In genomic region chr13:51743855-51744254, GRCm38 (mm10) we compare ENCODE assay signal across 26 mouse cellular contexts. TPM values are rescaled to one million over a fixed set of nuclear protein-coding genes. Genes with fewer than 3 reads are reported as not detected.
DNase-seq lines count a peak whose midpoint lies in the region; ATAC-seq and TF ChIP-seq lines count a peak whose summit lies in the region.
"Had no signal": no experiment of that assay in that cellular context is flagged by ENCODE, and none has a peak within 500 bp of the region (broad histone marks: within the 10 kb centered on the region; RNA-seq: fewer than 3 reads in every experiment).

No protein-coding gene starts in this region.

- no peak for TF ChIP-seq EP300 in stomach, postnatal 0 days (optimal IDR thresholded peaks at IDR 0.05)

- H3K27me3 ChIP-seq in liver, embryonic 12.5 days (replicated peaks) = no peaks in the 10 kb centered on the region
- H3K27me3 ChIP-seq in stomach, postnatal 0 days (ENCODE audit: control insufficient read depth, insufficient read depth, low read length) = no peaks in the 10 kb centered on the region
- H3K27me3 ChIP-seq in cerebellum, adult 2 months (ENCODE audit: control insufficient read depth, insufficient read depth, low read length) = no peaks in the 10 kb centered on the region
- H3K27me3 ChIP-seq: CH12.LX; forebrain, embryonic 13.5 days; heart, embryonic 13.5 days; hindbrain, embryonic 12.5 days; hindbrain, embryonic 15.5 days; Patski had no signal

- intact Hi-C loops in heart, postnatal 14 days (cut with DNase I) = no loop called here

- H3K9me3 ChIP-seq in liver, embryonic 12.5 days (replicated peaks) = no peaks in the 10 kb centered on the region
- no peaks in the 10 kb centered on the region for H3K9me3 ChIP-seq in stomach, postnatal 0 days (ENCODE audit: control insufficient read depth, low read length)
- H3K9me3 ChIP-seq: forebrain, embryonic 10.5 days; forebrain, embryonic 13.5 days; G1E; heart, embryonic 10.5 days; heart, embryonic 13.5 days; hindbrain, embryonic 12.5 days; hindbrain, embryonic 15.5 days had no signal

- H3K4me3 ChIP-seq in liver, embryonic 12.5 days = no peak overlapping the region
- H3K4me3 ChIP-seq in stomach, postnatal 0 days (ENCODE audit: low read depth, low read length) = no peak overlapping the region
- H3K4me3 ChIP-seq in cerebellum, adult 2 months (replicated peaks; ENCODE audit: insufficient read depth, low read depth, low read length) = no peak overlapping the region
- H3K4me3 ChIP-seq: forebrain, embryonic 10.5 days; forebrain, embryonic 13.5 days; heart, adult 2 months; heart, embryonic 10.5 days; heart, embryonic 13.5 days; hindbrain, embryonic 12.5 days; hindbrain, embryonic 15.5 days had no signal

- whole genome bisulfite sequencing in liver, embryonic 12.5 days (ENCODE audit: insufficient replicate concordance) = 79% methylated on average over 3 of the region's 3 CpGs
- 56% methylated on average over 3 of the region's 3 CpGs for WGBS in stomach, postnatal 0 days
- WGBS in cerebellum, adult 2 months = 68% methylated on average over 3 of the region's 3 CpGs

- peak overlapping the region; percentile 62 for H3K27ac ChIP-seq in liver, embryonic 12.5 days
- H3K27ac ChIP-seq in stomach, postnatal 0 days (replicated peaks) = peak overlapping the region; percentile 14; the same call in 1 of the 2 replicates
- H3K27ac ChIP-seq in cerebellum, adult 2 months (ENCODE audit: insufficient read depth, low read length) = no peak overlapping the region
- H3K27ac ChIP-seq: forebrain, embryonic 10.5 days; forebrain, embryonic 13.5 days; heart, adult 2 months; heart, embryonic 10.5 days; heart, embryonic 13.5 days; hindbrain, embryonic 12.5 days; hindbrain, embryonic 15.5 days had no signal

- H3K4me2 ChIP-seq in liver, embryonic 12.5 days = no peak overlapping the region
- H3K4me2 ChIP-seq in stomach, postnatal 0 days (replicated peaks; ENCODE audit: low read depth) = no peak overlapping the region
- H3K4me2 ChIP-seq: forebrain, embryonic 13.5 days; heart, embryonic 13.5 days; hindbrain, embryonic 12.5 days; hindbrain, embryonic 15.5 days had no signal

- no peak overlapping the region for H3K9ac ChIP-seq in liver, embryonic 12.5 days
- H3K9ac ChIP-seq in stomach, postnatal 0 days (ENCODE audit: low read length) = no peak overlapping the region
- H3K9ac ChIP-seq: forebrain, embryonic 13.5 days; heart, embryonic 13.5 days; hindbrain, embryonic 12.5 days; hindbrain, embryonic 15.5 days had no signal

- no peak for TF ChIP-seq POLR2A in cerebellum, adult 2 months (IDR thresholded peaks at IDR 0.05; ENCODE audit: borderline replicate concordance, insufficient read depth, low read length)

- ATAC-seq in liver, embryonic 12.5 days = no peak
- ATAC-seq in stomach, postnatal 0 days (ENCODE audit: low FRiP score, low TSS enrichment) = no peak
- ATAC-seq: forebrain, embryonic 13.5 days; forebrain, embryonic 16.5 days; Patski had no signal

- peaks cover 100% of the 10 kb centered on the region for H3K4me1 ChIP-seq in liver, embryonic 12.5 days
- peaks cover 4% of the 10 kb centered on the region; the same call in 1 of the 2 replicates for H3K4me1 ChIP-seq in stomach, postnatal 0 days (replicated peaks; ENCODE audit: control insufficient read depth, insufficient read depth)
- H3K4me1 ChIP-seq in cerebellum, adult 2 months (ENCODE audit: control insufficient read depth, insufficient read depth, low read length) = peaks cover 49% of the 10 kb centered on the region

- no peak for TF ChIP-seq CTCF in stomach, postnatal 0 days (IDR thresholded peaks at IDR 0.05; ENCODE audit: low read depth)
- TF ChIP-seq CTCF in cerebellum, adult 2 months (IDR thresholded peaks at IDR 0.05; ENCODE audit: borderline replicate concordance, insufficient read depth, low read depth, low read length) = no peak

- no peaks in the 10 kb centered on the region for H3K36me3 ChIP-seq in liver, embryonic 12.5 days
- no peaks in the 10 kb centered on the region for H3K36me3 ChIP-seq in stomach, postnatal 0 days (ENCODE audit: control insufficient read depth, insufficient read depth, low read length)
- H3K36me3 ChIP-seq: forebrain, embryonic 10.5 days; heart, embryonic 10.5 days; heart, embryonic 13.5 days; hindbrain, embryonic 12.5 days; hindbrain, embryonic 15.5 days had no signal

- DNase-seq in liver = no peak
- peak; percentile 82 for DNase-seq in testis, postnatal 14 days (ENCODE audit: low spot score)
- DNase-seq in testis, postnatal 10 days (ENCODE audit: low spot score) = no peak
- no peak for DNase-seq in stomach, postnatal 0 days (ENCODE audit: low spot score)
- peak; percentile 56 for DNase-seq in thymus, postnatal 25 days
- no peak for DNase-seq in cerebellum, adult 2 months
- DNase-seq in heart, postnatal 14 days = no peak
- DNase-seq: adrenal gland, postnatal 10 days; adrenal gland, postnatal 36 days; cerebellum, adult 18-20 months; cerebellum, adult 9-11 months; cerebellum, postnatal 36 days; gastrocnemius, postnatal 10 days; gastrocnemius, postnatal 36 days; heart, adult 2 months had no signal

RNA-seq across cellular contexts. Expression of gene Sema4d, which starts 49.7 kb away (rescaled TPM):
- polyA plus RNA-seq in liver, embryonic 12.5 days (2016; fragmentation: Nextera tagmentation; extraction: Ambion mirVana) = 10.8 TPM in 2 replicates
- 6.7 and 8.0 TPM in 2 replicates for polyA plus RNA-seq in stomach, postnatal 0 days (2015; fragmentation: Nextera tagmentation; extraction: Ambion mirVana)
- polyA plus RNA-seq in cerebellum, adult 2 months (2012; rRNA removed) = 111 and 116 TPM in 2 replicates
- 10 to 100 TPM; 78.3 to 78.4 TPM for total RNA-seq in heart, postnatal 14 days (2021)

Comparison
In these comparisons a context has a peak if more than half of its experiments do, and no peak if none do; other contexts are left out.
1. DNase-seq: peak in testis, postnatal 14 days (single experiment) and thymus, postnatal 25 days (single experiment); none in liver (single experiment), testis, postnatal 10 days (single experiment), stomach, postnatal 0 days (single experiment), cerebellum, adult 2 months (0 of 2) and heart, postnatal 14 days (0 of 2).